Mouse (Mus musculus) ES-Bruce4 (cell line): ENCODE data around the gene Slc35d1. TPM values are rescaled to one million over a fixed set of nuclear protein-coding genes. Genes with fewer than 3 reads are reported as not detected.

Experiments used
- H3K27ac ChIP-seq: 2 replicates; pipeline ENCODE4 v1.5.1; 2012; ENCODE audit warnings: low read length, inconsistent platforms; ENCODE audit not compliant: insufficient read depth
- H3K27me3 ChIP-seq: 2 replicates; pipeline ENCODE4 v1.6.1; 2012; ENCODE audit warnings: mild to moderate bottlenecking, low read length, inconsistent platforms; ENCODE audit not compliant: control insufficient read depth, poor library complexity, insufficient read depth, severe bottlenecking
- H3K36me3 ChIP-seq: 2 replicates; pipeline ENCODE4 v1.6.1; 2012; ENCODE audit warnings: inconsistent platforms, mild to moderate bottlenecking, low read length, moderate library complexity; ENCODE audit not compliant: control insufficient read depth, poor library complexity, insufficient read depth, severe bottlenecking
- H3K4me1 ChIP-seq: one replicate; pipeline ENCODE4 v1.8.1; 2011; ENCODE audit warnings: low read length; ENCODE audit not compliant: control insufficient read depth, insufficient read depth
- H3K4me3 ChIP-seq: 2 replicates; pipeline ENCODE4 v1.5.1; 2011; ENCODE audit warnings: low read depth, mild to moderate bottlenecking, low read length
- H3K9ac ChIP-seq: 2 replicates; pipeline ENCODE4 v1.6.1; 2012; ENCODE audit warnings: low read depth, mild to moderate bottlenecking, inconsistent platforms; ENCODE audit not compliant: poor library complexity, severe bottlenecking
- H3K9me3 ChIP-seq: replicated peaks from 2 replicates; pipeline ENCODE4 v1.6.1; 2012; ENCODE audit warnings: mild to moderate bottlenecking, low read length, inconsistent platforms; ENCODE audit not compliant: control insufficient read depth, poor library complexity, insufficient read depth, severe bottlenecking
- CTCF ChIP-seq: IDR thresholded peaks from one replicate; pipeline ENCODE4 v1.8.1; 2011; ENCODE audit warnings: low read depth, low read length
- EP300 ChIP-seq: IDR thresholded peaks from 2 replicates; pipeline ENCODE4 v1.6.1; 2011; ENCODE audit warnings: low read depth, low read length; ENCODE audit not compliant: insufficient read depth
- POLR2A ChIP-seq: IDR thresholded peaks from one replicate; pipeline ENCODE4 v1.8.1; 2011; ENCODE audit warnings: low read length; ENCODE audit not compliant: insufficient read depth
- polyA plus RNA-seq: library from polyadenylated mRNA; stranded (reverse); fragments of >200 nt; gene quantifications from 2 replicates; pipeline ENCODE4 v1.2.4, GENCODE M21; 2011; ENCODE audit warnings: low read depth; ENCODE audit not compliant: missing spikeins, insufficient read depth, insufficient read length

Slc35d1 gene
- polyA plus RNA-seq = 14.1 and 15.0 TPM in 2 replicates

DNA sequence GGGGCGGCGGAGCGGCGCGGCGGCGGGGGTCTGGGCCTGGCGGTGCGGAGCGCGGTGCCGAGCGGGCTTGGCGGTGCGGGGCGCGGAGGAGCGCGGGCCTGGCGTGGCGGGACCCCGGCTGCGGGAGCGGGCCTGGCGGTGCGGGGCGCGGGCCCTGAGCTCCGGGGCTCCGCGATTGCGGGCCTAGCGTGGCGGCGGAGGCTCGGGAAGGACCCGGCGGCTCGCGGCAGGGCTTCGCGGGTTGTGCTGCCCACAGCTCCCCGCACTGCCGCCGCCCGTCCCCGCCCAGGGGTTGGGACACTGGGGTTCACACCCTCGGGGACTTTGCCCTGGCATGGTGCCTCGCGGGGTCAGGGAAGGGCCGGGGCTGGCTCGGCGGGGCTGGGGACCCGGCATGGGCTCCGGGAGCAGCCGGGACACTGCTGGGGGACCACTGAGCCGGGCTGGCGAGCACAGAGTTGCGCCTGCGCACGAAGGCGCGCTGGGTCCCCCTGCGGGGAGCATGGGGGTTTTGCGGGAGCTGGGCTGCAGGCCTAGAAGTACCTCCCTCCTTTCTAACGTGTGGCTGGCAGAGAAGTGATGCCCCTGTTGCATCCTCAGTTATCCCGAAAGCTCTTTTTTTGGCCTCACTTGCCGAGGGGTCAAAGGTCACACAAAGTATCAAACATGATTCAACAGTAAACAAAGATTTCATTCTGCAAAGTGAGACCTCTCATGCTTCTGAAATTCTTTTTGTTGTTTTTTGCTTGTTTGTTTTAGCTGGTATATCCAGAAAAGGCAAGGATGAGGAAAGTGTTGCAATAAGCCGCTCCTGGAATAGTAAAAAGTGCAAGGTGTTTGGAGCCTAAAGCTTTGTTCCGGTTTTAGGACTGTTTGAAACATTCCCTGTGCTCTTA is at the start of gene Slc35d1:
TSS of gene Slc35d1 (minus strand) at position 240 of the 896 bp plus-strand sequence.
- H3K36me3 ChIP-seq = no peaks in the 10 kb centered on the region; the same call in 1 of the 2 replicates
- peak within 1 kb of the TSS; percentile 97 for H3K9ac ChIP-seq
- no peaks in the 10 kb centered on the region for H3K9me3 ChIP-seq
- H3K27me3 ChIP-seq = no peaks in the 10 kb centered on the region
- H3K4me1 ChIP-seq = no peaks in the 10 kb centered on the region
- peak within 1 kb of the TSS; percentile 39 for H3K27ac ChIP-seq
- peak within 1 kb of the TSS; percentile 87 for H3K4me3 ChIP-seq
- TF ChIP-seq EP300 = no peak
- TF ChIP-seq POLR2A = no peak
- TF ChIP-seq CTCF = no peak

DNA sequence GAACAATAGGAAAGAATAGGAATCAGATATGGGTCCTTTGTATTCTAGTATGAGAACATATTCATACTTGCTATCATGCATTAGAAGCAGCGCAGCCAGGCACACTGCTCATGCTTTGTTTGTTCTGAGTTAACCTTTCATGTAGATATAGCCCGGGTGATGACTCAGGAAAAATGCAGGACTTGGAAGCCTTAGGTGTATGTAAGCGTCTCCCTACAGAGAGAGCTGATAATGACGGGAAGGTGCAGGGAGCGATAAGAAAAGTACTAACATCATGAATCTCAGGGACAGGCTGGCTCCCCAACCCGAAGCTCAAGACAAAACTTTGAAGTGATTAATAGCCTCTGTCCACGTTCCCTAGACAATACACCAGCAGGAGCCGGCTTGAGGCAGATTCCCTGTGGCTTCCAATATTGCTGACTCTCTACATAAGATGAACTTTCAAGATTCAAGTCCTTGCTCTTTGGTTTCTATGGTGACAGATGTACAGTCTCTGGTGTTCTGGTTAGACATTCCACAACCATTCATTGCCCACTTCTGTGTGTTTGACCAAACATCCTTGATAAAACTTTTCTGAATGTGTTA is 48.9 kb upstream of the Slc35d1 start:
- no peak overlapping the region for H3K4me3 ChIP-seq
- H3K9me3 ChIP-seq = no peaks in the 10 kb centered on the region
- TF ChIP-seq CTCF (no peak), POLR2A (no peak), EP300 (no peak)
- no peaks in the 10 kb centered on the region for H3K27me3 ChIP-seq
- H3K4me1 ChIP-seq = no peaks in the 10 kb centered on the region
- H3K36me3 ChIP-seq = no peaks in the 10 kb centered on the region
- no peak overlapping the region for H3K27ac ChIP-seq
- H3K9ac ChIP-seq = no peak overlapping the region

DNA sequence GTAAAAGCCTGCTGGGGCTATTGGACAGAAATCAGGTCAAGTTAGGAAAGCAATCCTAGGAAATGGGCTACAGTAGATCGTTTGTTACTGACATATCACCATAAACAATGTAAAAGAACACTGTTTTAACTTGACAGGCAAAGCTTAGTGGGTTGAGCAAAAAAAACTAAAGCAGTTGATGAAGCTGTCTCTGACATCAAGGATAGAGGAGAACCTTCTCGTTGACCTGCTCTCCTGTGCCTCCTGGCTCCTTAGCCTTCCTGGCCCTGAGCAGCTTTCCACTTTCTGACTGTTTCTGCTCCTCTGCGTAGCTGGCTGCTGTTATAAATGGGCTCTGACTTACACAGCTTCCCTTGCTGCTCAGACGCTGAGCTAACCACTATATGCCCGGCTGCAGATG is 48.4 kb upstream of the Slc35d1 start:
- Histone ChIP-seq H3K4me1 (no peaks in the 10 kb centered on the region), H3K27me3 (no peaks in the 10 kb centered on the region; the same call in 1 of the 2 replicates), H3K27ac (no peak overlapping the region), H3K9me3 (no peaks in the 10 kb centered on the region), H3K36me3 (no peaks in the 10 kb centered on the region), H3K4me3 (no peak overlapping the region), H3K9ac (no peak overlapping the region)
- TF ChIP-seq CTCF (no peak), EP300 (no peak), POLR2A (no peak)

DNA sequence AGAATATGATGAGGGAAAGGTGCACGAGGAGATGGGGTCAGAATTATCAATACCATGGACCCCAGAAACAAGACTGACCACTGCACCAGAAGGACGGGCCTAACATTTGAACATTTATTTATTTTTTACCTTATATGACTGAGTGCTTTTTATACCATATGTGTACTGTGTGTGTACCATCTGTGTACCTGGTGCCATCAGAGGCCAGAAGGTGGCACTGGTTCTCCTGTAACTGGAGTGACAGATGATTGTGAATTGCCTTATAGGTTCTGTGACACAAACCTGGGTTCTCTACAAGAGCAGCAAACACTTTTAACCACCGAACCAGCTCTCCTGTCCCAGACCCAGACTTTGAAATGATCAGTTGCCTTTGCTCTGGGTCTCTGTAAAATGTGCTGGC is 43.9 kb upstream of the Slc35d1 start:
- no peak overlapping the region for H3K4me3 ChIP-seq
- H3K27me3 ChIP-seq = no peaks in the 10 kb centered on the region; the same call in 1 of the 2 replicates

DNA sequence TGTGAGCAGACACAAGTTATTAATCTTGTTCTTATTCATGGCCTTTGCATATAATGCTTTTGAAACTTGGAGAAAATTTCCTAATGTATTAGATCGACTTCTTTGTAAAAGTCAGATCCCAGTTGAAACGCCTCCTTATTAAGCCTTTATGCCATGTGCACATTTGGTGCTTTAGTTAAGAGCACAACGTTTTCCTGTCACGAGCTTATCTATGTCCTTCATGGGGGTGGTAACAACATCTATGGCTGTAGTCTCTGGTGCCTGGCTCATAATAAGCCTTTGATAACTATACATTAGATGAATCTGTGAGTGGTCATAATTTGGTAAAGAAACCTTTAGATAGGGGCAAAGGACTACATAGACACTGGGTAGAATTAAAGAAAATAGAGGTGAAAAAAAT is 38.9 kb upstream of the Slc35d1 start:
- H3K4me3 ChIP-seq = no peak overlapping the region
- H3K4me1 ChIP-seq = no peaks in the 10 kb centered on the region
- no peaks in the 10 kb centered on the region; the same call in 1 of the 2 replicates for H3K27me3 ChIP-seq
- H3K36me3 ChIP-seq = no peaks in the 10 kb centered on the region
- H3K9me3 ChIP-seq = no peaks in the 10 kb centered on the region
- H3K27ac ChIP-seq = no peak overlapping the region
- no peak overlapping the region for H3K9ac ChIP-seq
- TF ChIP-seq EP300 (no peak), CTCF (no peak), POLR2A (no peak)

More for the DNA sequence above, 43.9 kb upstream of the Slc35d1 start:
- Histone ChIP-seq H3K36me3 (no peaks in the 10 kb centered on the region), H3K27ac (no peak overlapping the region), H3K4me1 (no peaks in the 10 kb centered on the region), H3K9ac (no peak overlapping the region), H3K9me3 (no peaks in the 10 kb centered on the region)
- TF ChIP-seq POLR2A (no peak), EP300 (no peak), CTCF (no peak)

DNA sequence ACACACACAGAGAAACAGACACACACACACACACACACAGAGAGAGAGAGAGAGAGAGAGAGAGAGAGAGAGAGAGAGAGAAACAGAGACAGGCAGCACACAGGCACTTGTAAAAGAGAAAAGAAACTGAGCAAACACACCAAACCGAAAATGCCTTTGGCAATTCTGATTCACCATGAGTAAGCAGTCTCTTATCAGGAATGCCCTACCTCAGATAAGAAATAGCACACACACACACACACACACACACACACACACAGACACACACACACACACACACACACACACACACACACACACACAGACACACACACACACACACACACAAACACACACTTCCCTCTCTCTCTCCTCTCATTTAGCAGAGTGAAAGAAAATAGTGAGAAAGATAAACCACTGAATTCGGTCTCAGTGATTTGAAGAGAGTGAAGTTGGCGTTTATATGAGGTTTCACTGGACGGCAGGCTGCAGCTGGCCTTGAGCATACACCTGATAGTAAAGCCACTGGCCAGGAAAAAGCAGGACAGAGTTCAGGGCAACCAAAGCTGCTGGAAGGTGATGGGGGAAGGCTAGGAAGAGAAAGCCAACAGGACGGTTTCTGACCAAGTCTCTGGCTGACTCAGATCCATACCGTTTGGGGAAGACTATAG is 34.6 kb upstream of the Slc35d1 start:
- Histone ChIP-seq H3K27me3 (no peaks in the 10 kb centered on the region), H3K36me3 (no peaks in the 10 kb centered on the region), H3K4me3 (no peak overlapping the region), H3K27ac (no peak overlapping the region), H3K9ac (no peak overlapping the region), H3K4me1 (no peaks in the 10 kb centered on the region), H3K9me3 (no peaks in the 10 kb centered on the region)
- TF ChIP-seq CTCF (no peak), EP300 (no peak), POLR2A (no peak)
